10 mouse cellular contexts compared by ENCODE assay signal in the genomic region with DNA sequence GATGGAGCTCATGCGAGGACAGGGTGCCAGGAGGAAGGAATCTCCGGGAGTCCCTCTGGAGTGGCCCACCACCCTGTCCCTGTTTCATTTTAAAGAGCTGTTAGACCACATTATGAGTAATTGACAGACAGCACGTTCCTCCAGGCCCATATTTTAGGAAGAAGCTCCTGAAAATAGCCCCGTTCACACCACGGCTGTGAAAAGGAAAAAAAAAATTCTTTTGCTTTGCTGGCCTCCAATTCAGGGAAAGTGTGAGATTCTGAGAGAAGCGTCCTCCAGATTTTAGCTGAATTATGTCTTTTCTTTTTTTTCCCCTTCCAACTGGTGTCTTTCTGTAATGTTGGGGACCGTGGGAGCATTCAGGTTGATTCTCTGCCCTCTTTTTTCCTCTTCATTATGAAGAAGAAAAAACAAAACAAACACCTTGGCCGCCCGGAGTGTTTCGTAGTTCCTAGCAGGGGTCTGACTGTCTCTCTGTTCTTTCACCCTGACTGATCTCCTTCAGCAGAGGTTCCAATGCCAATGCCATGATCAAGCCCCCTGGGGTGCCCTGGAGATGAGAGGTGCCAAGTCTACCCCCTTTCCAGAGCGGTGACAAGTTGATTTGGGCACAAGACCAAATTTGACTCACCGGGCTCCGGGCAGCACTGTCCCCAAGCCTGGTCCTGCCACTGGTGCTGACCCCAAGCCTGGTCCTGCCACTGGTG.
DNase-seq lines count a peak whose midpoint lies in the region; ATAC-seq and TF ChIP-seq lines count a peak whose summit lies in the region.
"Had no signal": no experiment of that assay in that cellular context is flagged by ENCODE, and none has a peak within 500 bp of the region (broad histone marks: within the 10 kb centered on the region; RNA-seq: fewer than 3 reads in every experiment).

No protein-coding gene starts in this region.

- no peaks in the 10 kb centered on the region for H3K36me3 ChIP-seq in embryonic facial prominence, embryonic 13.5 days
- no peaks in the 10 kb centered on the region for H3K36me3 ChIP-seq in midbrain, embryonic 16.5 days (ENCODE audit: control insufficient read depth, insufficient read depth, low read length)

- intact Hi-C loops in left cerebral cortex, adult 2 months (cut with DNase I): loop anchor here (2.0 to 5.0 kb wide), 6 partner anchors 16 to 326 kb away; no protein-coding TSS in a partner anchor

- no peak for TF ChIP-seq CTCF in left cerebral cortex, adult 2 months (IDR thresholded peaks at IDR 0.05)

- no peak overlapping the region for H3K9ac ChIP-seq in embryonic facial prominence, embryonic 13.5 days
- no peak overlapping the region for H3K9ac ChIP-seq in midbrain, embryonic 16.5 days (ENCODE audit: low read depth, low read length)

- peaks cover 46% of the 10 kb centered on the region for H3K4me1 ChIP-seq in embryonic facial prominence, embryonic 13.5 days
- H3K4me1 ChIP-seq in midbrain, embryonic 16.5 days (ENCODE audit: control insufficient read depth, insufficient read depth, low read length): peaks cover 20% of the 10 kb centered on the region

- 75% methylated on average over 13 of the region's 13 CpGs for WGBS in embryonic facial prominence, embryonic 13.5 days
- 68% methylated on average over 13 of the region's 13 CpGs for WGBS in midbrain, embryonic 16.5 days

- ATAC-seq in embryonic facial prominence, embryonic 13.5 days (ENCODE audit: insufficient number of reproducible peaks, insufficient read depth, low FRiP score, low TSS enrichment, low read depth): no peak
- no peak for ATAC-seq in midbrain, embryonic 16.5 days
- no peak for ATAC-seq in granulocyte monocyte progenitor cell, adult 5-6 weeks (replicated peaks; ENCODE audit: poor library complexity, severe bottlenecking)
- ATAC-seq: CD4-positive, CD25-positive, alpha-beta regulatory T cell, adult 4 months; inflammation-experienced regulatory T-cells, adult 6 months had no signal

- no peaks in the 10 kb centered on the region for H3K27me3 ChIP-seq in embryonic facial prominence, embryonic 13.5 days
- no peaks in the 10 kb centered on the region for H3K27me3 ChIP-seq in midbrain, embryonic 16.5 days (ENCODE audit: control insufficient read depth, insufficient read depth, low read depth, low read length)

- no peak overlapping the region for H3K4me2 ChIP-seq in embryonic facial prominence, embryonic 13.5 days
- no peak overlapping the region for H3K4me2 ChIP-seq in midbrain, embryonic 16.5 days (ENCODE audit: low read length)

- H3K9me3 ChIP-seq in embryonic facial prominence, embryonic 13.5 days: no peaks in the 10 kb centered on the region
- no peaks in the 10 kb centered on the region for H3K9me3 ChIP-seq in midbrain, embryonic 16.5 days (replicated peaks; ENCODE audit: control insufficient read depth, low read length, poor library complexity, severe bottlenecking)

- H3K27ac ChIP-seq in left cerebral cortex, adult 2 months: peak overlapping the region; percentile 71
- peak overlapping the region; percentile 23; the same call in 1 of the 2 replicates for H3K27ac ChIP-seq in embryonic facial prominence, embryonic 13.5 days
- H3K27ac ChIP-seq in midbrain, embryonic 16.5 days (ENCODE audit: low read length): peak overlapping the region; percentile 35; the same call in 1 of the 2 replicates

- peak; percentile 32 to 66 for DNase-seq in frontal cortex, postnatal 36 days (ENCODE audit: low spot score in 2 of 2)
- DNase-seq in frontal cortex, postnatal 25 days (ENCODE audit: low spot score in 2 of 2): no peak
- no peak for DNase-seq in left cerebral cortex, adult 2 months (ENCODE audit: extremely low spot score in 1 of 2, low spot score in 2 of 2)
- DNase-seq in left cerebral cortex, adult 11 months (ENCODE audit: low spot score): no peak
- DNase-seq in cerebellum, adult 11-12 months: no peak

- no peak overlapping the region for H3K4me3 ChIP-seq in left cerebral cortex, adult 2 months
- H3K4me3 ChIP-seq in embryonic facial prominence, embryonic 13.5 days: no peak overlapping the region
- H3K4me3 ChIP-seq in midbrain, embryonic 16.5 days (ENCODE audit: low read depth, low read length): no peak overlapping the region

Comparison
In these comparisons a context has a peak if more than half of its experiments do, and no peak if none do; other contexts are left out.
1. DNase-seq: peak in frontal cortex, postnatal 36 days (2 of 2); none in frontal cortex, postnatal 25 days (0 of 2), left cerebral cortex, adult 2 months (0 of 2), left cerebral cortex, adult 11 months (single experiment) and cerebellum, adult 11-12 months (single experiment).
2. Peak in every context shown above with its lines, with median percentiles within 50 percentile points of each other: H3K27ac ChIP-seq.